Mouse (Mus musculus) C2C12 (cell line): ENCODE data around the gene Chrna4.

ENCODE experiments used
- CEBPB ChIP-seq: IDR thresholded peaks from one replicate; pipeline ENCODE4 v1.6.1; 2011; ENCODE audit warnings: low read depth, mild to moderate bottlenecking, control low read depth, moderate library complexity
- CTCF ChIP-seq: IDR thresholded peaks from one replicate; pipeline ENCODE4 v1.5.1; 2011; ENCODE audit not compliant: control insufficient read depth, insufficient read depth, insufficient read length
- FOSL1 ChIP-seq: IDR thresholded peaks from one replicate; pipeline ENCODE4 v1.8.0; 2011; ENCODE audit warnings: mild to moderate bottlenecking, low read length; ENCODE audit not compliant: poor library complexity, insufficient read depth, severe bottlenecking
- MAX ChIP-seq: IDR thresholded peaks from one replicate; pipeline ENCODE4 v1.6.1; 2011; ENCODE audit warnings: mild to moderate bottlenecking, control low read depth
- MYOD1 ChIP-seq: IDR thresholded peaks from one replicate; pipeline ENCODE4 v1.6.1; 2011; ENCODE audit warnings: low read depth; ENCODE audit not compliant: control insufficient read depth, insufficient read length

DNA sequence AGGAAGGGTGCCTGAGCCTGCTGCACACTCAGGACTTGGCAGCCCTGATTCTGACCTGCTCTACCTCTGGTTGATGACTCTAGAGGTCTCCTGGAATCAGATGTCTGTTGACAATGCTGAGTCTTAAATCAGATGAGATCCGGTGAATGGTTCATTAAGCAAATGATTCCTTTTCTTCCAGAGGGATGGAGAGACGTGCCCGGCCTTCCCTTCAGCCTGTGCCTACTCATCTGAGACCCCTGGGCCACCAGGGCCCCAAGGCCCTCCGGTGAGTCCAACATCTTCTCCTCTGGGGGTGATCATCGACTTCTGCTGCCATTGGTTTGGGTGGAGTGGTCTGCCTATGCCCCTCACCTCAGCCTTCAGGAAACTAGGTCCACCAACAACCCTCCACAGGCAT is 35.0 kb downstream of the Chrna4 start:
- TF ChIP-seq MAX (no peak), CTCF (no peak), CEBPB (no peak), MYOD1 (no peak), FOSL1 (no peak)
